Mouse (Mus musculus): Measurements from ENCODE around the gene Gabrg1.

Gabrg1 gene

DNA sequence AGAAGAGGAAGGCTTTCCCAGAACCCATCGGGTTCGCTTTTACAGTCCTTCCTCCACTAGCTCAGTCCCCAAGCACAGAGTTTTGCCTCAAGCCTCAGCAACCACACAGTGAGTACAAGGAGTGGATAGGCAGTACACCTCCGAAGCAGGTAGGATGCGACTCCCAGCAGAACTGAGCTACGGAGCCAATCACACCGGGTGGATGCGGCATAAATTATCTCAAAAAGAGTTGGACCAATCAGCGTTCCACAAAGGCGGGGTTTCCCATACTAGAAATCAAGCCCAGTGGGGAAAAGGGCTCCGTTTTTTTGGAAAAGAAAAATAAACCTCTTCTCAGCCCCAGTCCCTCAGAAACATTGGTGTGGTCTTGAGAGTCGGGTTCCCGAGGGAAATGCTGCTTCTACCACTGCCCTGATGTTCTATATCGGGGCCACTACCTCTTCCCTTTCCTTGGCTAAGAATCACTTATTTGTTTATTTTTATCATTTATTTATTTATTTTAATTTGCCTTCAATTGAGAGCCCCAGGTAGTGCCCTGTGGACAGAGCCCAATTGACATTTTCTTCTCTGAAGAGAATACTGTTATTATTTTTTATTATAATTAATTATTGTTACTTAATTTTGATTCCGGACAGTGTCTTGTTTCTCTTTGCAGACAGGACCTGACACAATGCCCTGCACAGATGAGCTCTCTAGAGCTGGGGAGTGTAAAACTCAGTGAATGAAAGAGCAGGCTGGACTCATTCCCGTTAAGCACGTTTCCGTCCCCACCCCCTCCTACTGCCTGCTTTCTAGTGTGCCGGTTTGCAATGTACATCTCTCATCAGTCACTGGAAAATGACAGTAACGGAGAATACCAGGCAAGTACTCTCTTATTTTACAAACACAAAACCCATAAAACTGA lies at the start of gene Gabrg1:
TSS of gene Gabrg1 (minus strand) at position 426 of the 904 bp plus-strand sequence.
- no peaks in the 10 kb centered on the region for H3K36me3 ChIP-seq (ENCODE audit: control insufficient read depth, insufficient read depth, low read length, poor library complexity, severe bottlenecking)
- no peaks in the 10 kb centered on the region for H3K27me3 ChIP-seq (ENCODE audit: control insufficient read depth, insufficient read depth, low read length, poor library complexity, severe bottlenecking)
- DNase-seq (ENCODE audit: low read depth, low spot score), result no peak

DNA sequence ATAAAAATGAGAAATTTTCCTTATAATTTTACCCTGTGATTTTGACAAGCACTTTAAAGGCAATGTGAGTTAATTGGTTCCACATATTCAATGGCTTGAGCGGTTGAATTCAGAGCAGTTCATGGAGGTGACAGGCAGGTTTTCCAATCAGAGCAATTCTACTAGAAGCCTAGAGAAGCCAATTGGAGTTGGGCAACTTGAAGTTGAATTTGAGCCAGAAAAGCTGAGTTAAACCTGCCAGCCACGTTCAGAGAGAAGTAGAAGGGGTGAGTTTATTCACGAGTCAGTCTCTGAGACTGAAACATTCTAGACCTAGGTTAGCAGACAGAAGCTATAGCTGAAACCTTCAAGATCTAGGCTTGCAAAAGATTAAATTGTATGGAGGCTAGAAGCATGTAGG lies 41.6 kb upstream of the Gabrg1 start:
- no peaks in the 10 kb centered on the region for H3K27me3 ChIP-seq (ENCODE audit: control insufficient read depth, insufficient read depth, low read length, poor library complexity, severe bottlenecking)
- no peak for DNase-seq (ENCODE audit: low read depth, low spot score)

DNA sequence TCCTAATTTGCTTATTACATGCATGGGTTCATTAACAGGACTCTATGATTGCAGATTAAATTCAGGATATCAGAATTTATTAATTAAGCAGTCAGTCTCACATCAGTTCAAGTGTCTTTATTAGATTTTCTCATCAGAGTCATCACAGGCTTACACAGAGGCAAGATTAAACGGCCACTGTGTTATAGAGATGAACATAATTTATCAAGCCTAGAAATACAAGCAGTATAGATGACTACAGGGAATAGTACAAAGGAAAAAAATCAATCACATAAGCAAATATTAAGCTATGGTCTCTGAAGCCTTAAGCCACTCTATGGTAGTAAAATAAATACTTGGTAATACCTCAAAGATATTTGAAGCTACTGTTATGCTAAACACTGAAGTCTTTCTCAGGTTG lies 27.7 kb upstream of the Gabrg1 start:
- Histone ChIP-seq H3K27me3 (ENCODE audit: control insufficient read depth, insufficient read depth, low read length, poor library complexity, severe bottlenecking) (no peaks in the 10 kb centered on the region), H3K36me3 (ENCODE audit: control insufficient read depth, insufficient read depth, low read length, poor library complexity, severe bottlenecking) (no peaks in the 10 kb centered on the region)
- DNase-seq (ENCODE audit: low read depth, low spot score), result no peak

More for the DNA sequence above, 41.6 kb upstream of the Gabrg1 start:
- H3K36me3 ChIP-seq (ENCODE audit: control insufficient read depth, insufficient read depth, low read length, poor library complexity, severe bottlenecking), result no peaks in the 10 kb centered on the region

DNA sequence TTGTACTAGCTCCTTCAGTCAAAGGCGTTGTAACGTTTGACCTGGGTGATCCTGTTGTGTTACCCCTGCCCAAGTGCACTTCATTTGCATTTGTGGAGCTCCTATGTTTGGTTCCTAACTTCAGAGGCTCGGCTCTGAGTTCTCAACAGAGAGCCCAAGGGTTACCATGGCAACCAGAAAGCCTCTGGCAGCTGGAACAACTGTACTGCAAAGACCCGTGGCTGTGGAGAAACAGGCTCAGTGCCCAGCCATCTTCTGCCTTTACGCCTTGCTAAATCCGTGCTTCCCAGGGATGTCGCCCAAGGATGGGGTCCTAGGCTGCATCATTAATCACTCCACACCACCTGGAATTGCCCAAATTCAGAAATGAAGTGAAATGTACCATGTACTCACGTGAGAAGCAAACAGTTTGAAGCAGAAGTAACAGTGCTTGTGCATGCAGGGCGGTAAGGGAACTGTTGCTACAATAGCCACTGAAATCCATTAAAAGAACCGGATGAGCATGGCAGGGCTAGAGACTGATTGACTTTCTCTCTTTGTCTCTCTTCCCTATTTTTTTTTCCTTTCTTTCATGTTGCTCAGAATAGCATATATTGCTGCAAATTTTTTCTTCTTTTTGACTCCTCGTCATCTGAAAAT lies 798 bp upstream of the Gabrg1 start:
- DNase-seq (ENCODE audit: low read depth, low spot score), result no peak

DNA sequence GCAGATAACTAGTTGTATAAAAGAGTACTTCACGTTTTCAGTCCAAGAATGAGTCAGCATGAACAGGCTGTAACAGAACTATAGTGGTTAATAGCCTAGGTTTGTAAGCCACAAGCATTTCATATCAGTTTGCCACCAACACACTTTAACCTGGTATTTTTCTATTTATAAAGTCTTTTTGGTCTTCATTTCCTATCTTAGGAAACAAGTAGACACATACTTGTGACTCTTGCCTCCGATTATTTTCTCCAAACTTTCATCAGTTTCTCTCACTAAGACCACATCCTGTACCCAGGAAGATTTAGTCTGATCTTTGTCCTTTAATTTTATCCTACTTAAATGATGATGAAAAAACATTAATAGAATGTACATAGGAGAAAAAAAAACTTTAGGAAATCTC lies 23.7 kb downstream of the Gabrg1 start:
- Histone ChIP-seq H3K36me3 (ENCODE audit: control insufficient read depth, insufficient read depth, low read length, poor library complexity, severe bottlenecking) (no peaks in the 10 kb centered on the region), H3K27me3 (ENCODE audit: control insufficient read depth, insufficient read depth, low read length, poor library complexity, severe bottlenecking) (no peaks in the 10 kb centered on the region)
- DNase-seq (ENCODE audit: low read depth, low spot score), result no peak

More for the DNA sequence above, 798 bp upstream of the Gabrg1 start:
- Histone ChIP-seq H3K27me3 (ENCODE audit: control insufficient read depth, insufficient read depth, low read length, poor library complexity, severe bottlenecking) (no peaks in the 10 kb centered on the region), H3K36me3 (ENCODE audit: control insufficient read depth, insufficient read depth, low read length, poor library complexity, severe bottlenecking) (no peaks in the 10 kb centered on the region)

DNA sequence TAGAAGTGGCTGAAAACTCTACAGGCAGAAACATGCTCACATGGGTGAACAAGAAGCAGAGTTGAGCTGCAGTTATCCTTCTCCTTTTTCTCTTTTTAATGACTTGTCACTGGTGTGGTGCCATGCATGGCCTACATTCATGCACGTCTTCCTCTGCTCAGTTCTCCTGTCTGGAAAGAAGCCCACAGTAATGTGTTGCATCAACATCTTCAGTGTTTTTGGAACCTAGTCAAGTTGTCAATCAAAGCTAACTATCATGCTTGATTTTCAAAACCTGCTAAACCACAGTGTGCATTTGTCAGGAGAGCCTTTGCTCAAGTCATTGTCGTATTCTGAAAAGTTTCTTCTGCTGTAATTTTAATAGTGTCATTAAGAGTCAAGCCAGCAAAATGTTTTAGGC lies 106.3 kb downstream of the Gabrg1 start:
- no peaks in the 10 kb centered on the region for H3K27me3 ChIP-seq (ENCODE audit: control insufficient read depth, insufficient read depth, low read length, poor library complexity, severe bottlenecking)
- no peak for DNase-seq (ENCODE audit: low read depth, low spot score)
- no peaks in the 10 kb centered on the region for H3K36me3 ChIP-seq (ENCODE audit: control insufficient read depth, insufficient read depth, low read length, poor library complexity, severe bottlenecking)

DNA sequence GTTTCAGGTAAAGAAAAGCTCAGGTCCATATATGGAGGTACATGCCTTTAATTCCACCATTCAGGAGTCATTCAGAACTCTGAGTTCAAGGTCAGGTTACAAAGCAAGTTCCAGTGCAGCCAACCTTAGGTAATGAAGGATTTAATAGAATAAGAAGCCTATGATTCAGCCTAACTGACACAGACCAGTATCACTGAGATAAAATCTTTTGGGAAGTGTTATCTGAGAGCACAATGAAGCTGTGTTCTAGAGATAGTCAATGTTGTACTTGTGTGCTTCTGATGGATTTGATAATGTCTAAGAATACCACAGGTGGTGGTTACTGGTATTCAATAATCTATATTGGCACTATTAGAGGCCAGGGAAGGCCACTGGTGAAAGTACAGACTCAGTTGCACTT lies 138.1 kb downstream of the Gabrg1 start:
- no peaks in the 10 kb centered on the region for H3K36me3 ChIP-seq (ENCODE audit: control insufficient read depth, insufficient read depth, low read length, poor library complexity, severe bottlenecking)
- no peaks in the 10 kb centered on the region for H3K27me3 ChIP-seq (ENCODE audit: control insufficient read depth, insufficient read depth, low read length, poor library complexity, severe bottlenecking)
- no peak for DNase-seq (ENCODE audit: low read depth, low spot score)

All from splenic B cell, adult 2 months (primary cell).